In the genomic region with DNA sequence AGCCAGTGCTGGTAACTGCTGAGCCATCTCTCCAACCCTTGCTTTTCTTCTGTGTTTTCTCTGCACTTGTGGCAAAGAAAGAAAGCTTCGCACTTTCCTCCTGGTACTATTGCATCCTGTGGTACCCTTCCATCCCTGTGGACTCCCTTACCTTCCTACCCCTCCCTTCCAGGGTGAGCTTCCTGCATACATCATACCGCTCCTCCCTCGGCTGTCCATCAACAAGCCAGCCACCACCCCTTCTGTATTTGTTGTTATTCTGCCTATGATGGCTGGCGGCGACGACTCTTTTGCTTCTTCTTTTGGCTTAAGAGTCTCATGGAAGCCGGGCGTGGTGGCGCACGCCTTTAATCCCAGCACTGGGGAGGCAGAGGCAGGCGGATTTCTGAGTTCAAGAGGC, we compare ENCODE assay signal across 24 mouse cellular contexts.
"Had no signal": no experiment of that assay in that cellular context is flagged by ENCODE, and none has a peak within 500 bp of the region (broad histone marks: within the 10 kb centered on the region; RNA-seq: fewer than 3 reads in every experiment).

No protein-coding gene starts in this region.

- DNase-seq: gastrocnemius, postnatal 14 days; gastrocnemius, postnatal 36 days; heart, adult 11 months; heart, adult 2 months; heart, postnatal 10 days; heart, postnatal 4 days; kidney, adult 18-20 months; kidney, adult 8-10 months; kidney, postnatal 10 days; kidney, postnatal 25 days; kidney, postnatal 4 days; left cerebral cortex, postnatal 4 days had no signal

- H3K4me3 ChIP-seq: heart, adult 2 months; heart, embryonic 10.5 days; heart, embryonic 12.5 days; hindbrain, embryonic 10.5 days; hindbrain, embryonic 12.5 days; intestine, embryonic 15.5 days; layer of hippocampus, adult 2 months; left cerebral cortex, adult 2 months; limb, embryonic 13.5 days; limb, embryonic 15.5 days; liver, embryonic 12.5 days had no signal

- H3K27ac ChIP-seq: heart, adult 2 months; heart, embryonic 10.5 days; hindbrain, embryonic 10.5 days; hindbrain, embryonic 12.5 days; hindbrain, embryonic 14.5 days; intestine, embryonic 15.5 days; layer of hippocampus, adult 2 months; left cerebral cortex, adult 2 months; limb, embryonic 13.5 days; limb, embryonic 15.5 days; liver, embryonic 12.5 days; liver, embryonic 14.5 days had no signal
